Mouse (Mus musculus) heart, adult 2 months (tissue): Measurements from ENCODE around the gene Vmn1r194. TPM values are rescaled to one million over a fixed set of nuclear protein-coding genes. Genes with fewer than 3 reads are reported as not detected.
"Not testable (repeated sequence)": the region's sequence is repeated elsewhere in the genome, so short reads cannot be mapped to it uniquely, and the experiment has no call there.

Experiments
- DNase-seq, 2 experiments: peaks; one replicate each; pipeline ENCODE4 v3.0.0; 2021
- H3K27ac ChIP-seq: fragments of 200-600 bp; 2 replicates; pipeline ENCODE4 v1.8.1; 2022
- H3K27me3 ChIP-seq: fragments of 200-500 bp; 2 replicates; pipeline ENCODE4 v1.6.1; 2012; ENCODE audit warnings: mild to moderate bottlenecking, low read length, inconsistent platforms, mixed read lengths; ENCODE audit not compliant: control insufficient read depth, insufficient read depth
- H3K36me3 ChIP-seq: fragments of 200-500 bp; 2 replicates; pipeline ENCODE4 v1.6.1; 2012; ENCODE audit warnings: low read length, inconsistent platforms; ENCODE audit not compliant: control insufficient read depth, insufficient read depth
- H3K4me1 ChIP-seq: fragments of 200-500 bp; 2 replicates; pipeline ENCODE4 v1.6.1; 2011; ENCODE audit warnings: low read length; ENCODE audit not compliant: control insufficient read depth, insufficient read depth
- H3K4me3 ChIP-seq: fragments of 200-600 bp; 2 replicates; pipeline ENCODE4 v1.8.1; 2022
- H3K79me2 ChIP-seq: fragments of 200-500 bp; replicated peaks from 2 replicates; pipeline ENCODE4 v1.6.1; 2012; ENCODE audit warnings: mild to moderate bottlenecking, inconsistent platforms, low read length, moderate library complexity, mixed read lengths; ENCODE audit not compliant: control insufficient read depth, insufficient read depth
- H3K9ac ChIP-seq: fragments of 200-500 bp; 2 replicates; pipeline ENCODE4 v1.6.1; 2012; ENCODE audit warnings: low read depth, mild to moderate bottlenecking, control low read depth, inconsistent platforms, low read length, mixed read lengths
- CTCF ChIP-seq: fragments of 200-600 bp; IDR thresholded peaks from 2 replicates; pipeline ENCODE4 v1.8.1; 2022; ENCODE audit warnings: antibody characterized with exemption, mild to moderate bottlenecking, moderate library complexity
- EP300 ChIP-seq: fragments of 200-500 bp; IDR thresholded peaks from 2 replicates; pipeline ENCODE4 v1.6.1; 2011; ENCODE audit warnings: low read depth, low read length, control low read depth; ENCODE audit not compliant: insufficient read depth
- POLR2A ChIP-seq: fragments of 200-500 bp; IDR thresholded peaks from 2 replicates; pipeline ENCODE4 v1.6.1; 2011; ENCODE audit warnings: mild to moderate bottlenecking, low read depth, low read length, control low read depth; ENCODE audit not compliant: insufficient read depth
- WGBS: fragments of 180-500 bp; shearing (Covaris S2); methylation state at CpG from one replicate; pipeline ENCODE4 v1.1.7; 2018; 5-methylcytosine and 5-hydroxymethylcytosine counted together
- intact Hi-C: fragments of 180-260 bp; cut with DNase I; formaldehyde crosslinking; loops from one replicate; pipeline ENCODE4 v1.15.1; 2025
- long read RNA-seq: library from polyadenylated mRNA; stranded (forward); transcript quantifications from one replicate; pipeline ENCODE4 v2.0.0, GENCODE M21; 2021
- microRNA-seq, 2 experiments: library from miRNA; unstranded; fragments of <30 nt; microRNA quantifications; one replicate each; pipeline ENCODE4 v1.2.0; 2021
- polyA plus RNA-seq: library from polyadenylated mRNA; depleted of rRNA; stranded (reverse); fragments of >200 nt; gene quantifications from 2 replicates; pipeline ENCODE4 v1.2.3, GENCODE M21; 2012; rRNA removed
- total RNA-seq, 2 experiments: library from RNA; stranded (reverse); gene quantifications; 2 replicates each; pipeline ENCODE4 v1.2.3; 2021

Gene Vmn1r194
- total RNA-seq (not detected), polyA plus RNA-seq (not detected in 2 replicates)
- long read RNA-seq: 0 reads

- no peak within 1 kb of the TSS for H3K4me3 ChIP-seq
- no peak within 1 kb of the TSS for H3K9ac ChIP-seq
- intact Hi-C loops: no loop called here
- TF ChIP-seq POLR2A (no peak), EP300 (no peak), CTCF (no peak)
- 17% methylated on average over 1 of the region's 1 CpGs for WGBS
- no peak within 1 kb of the TSS for H3K27ac ChIP-seq
- no peak for DNase-seq
- no peaks in the 10 kb centered on the region for H3K27me3 ChIP-seq
- H3K79me2 ChIP-seq: no peaks in the 10 kb centered on the region
- H3K4me1 ChIP-seq: no peaks in the 10 kb centered on the region
- H3K36me3 ChIP-seq: no peaks in the 10 kb centered on the region
Measured at GRCm38 (mm10) chr13:22243915-22244314, at the start of gene Vmn1r194. TSS of gene Vmn1r194 (plus strand) at chr13:22244215.

GRCm38 (mm10) chr13:22223060-22223459 lies 21.0 kb upstream of the Vmn1r194 start, which contains the start of gene Vmn1r193:
TSS of gene Vmn1r193 (minus strand) at chr13:22223160.
- H3K79me2 ChIP-seq, H3K27ac ChIP-seq, H3K27me3 ChIP-seq, H3K4me1 ChIP-seq, H3K4me3 ChIP-seq, H3K36me3 ChIP-seq, H3K9ac ChIP-seq, DNase-seq, intact Hi-C loops: not testable (repeated sequence)
- WGBS: 46% methylated on average over 1 of the region's 1 CpGs

- H3K27ac ChIP-seq, H3K4me1 ChIP-seq, H3K36me3 ChIP-seq, intact Hi-C loops, DNase-seq, H3K9ac ChIP-seq, H3K79me2 ChIP-seq, H3K27me3 ChIP-seq, H3K4me3 ChIP-seq: not testable (repeated sequence)
- 94% methylated on average over 1 of the region's 1 CpGs for WGBS
Measured at GRCm38 (mm10) chr13:22270222-22270621, 26.2 kb downstream of the Vmn1r194 start, which contains the start of gene Vmn1r195. TSS of gene Vmn1r195 (plus strand) at chr13:22270522.

GRCm38 (mm10) chr13:22271721-22272120 lies 27.7 kb downstream of the Vmn1r194 start:
- no peak overlapping the region for H3K27ac ChIP-seq
- TF ChIP-seq POLR2A: no peak
- no peak for TF ChIP-seq CTCF
- TF ChIP-seq EP300: no peak
- no peaks in the 10 kb centered on the region for H3K27me3 ChIP-seq
- intact Hi-C loops: no loop called here
- no peak overlapping the region for H3K4me3 ChIP-seq
- no peak overlapping the region for H3K9ac ChIP-seq
- no peak for DNase-seq
- no peaks in the 10 kb centered on the region for H3K4me1 ChIP-seq
- 48% methylated on average over 2 of the region's 2 CpGs for WGBS
- H3K79me2 ChIP-seq: no peaks in the 10 kb centered on the region
- no peaks in the 10 kb centered on the region for H3K36me3 ChIP-seq

GRCm38 (mm10) chr13:22284578-22284977 lies 40.6 kb downstream of the Vmn1r194 start:
- no peak for TF ChIP-seq POLR2A
- no peak for TF ChIP-seq CTCF
- TF ChIP-seq EP300: no peak
- 76% methylated on average over 2 of the region's 2 CpGs for WGBS
- no peaks in the 10 kb centered on the region for H3K4me1 ChIP-seq
- H3K4me3 ChIP-seq: no peak overlapping the region
- no peaks in the 10 kb centered on the region for H3K79me2 ChIP-seq
- intact Hi-C loops: no loop called here
- H3K36me3 ChIP-seq: no peaks in the 10 kb centered on the region
- no peak for DNase-seq
- no peak overlapping the region for H3K9ac ChIP-seq
- no peak overlapping the region for H3K27ac ChIP-seq
- no peaks in the 10 kb centered on the region for H3K27me3 ChIP-seq

GRCm38 (mm10) chr13:22289620-22290019 lies 45.6 kb downstream of the Vmn1r194 start, which contains the start of gene Vmn1r196:
TSS of gene Vmn1r196 (plus strand) at chr13:22289920.
- WGBS: 57% methylated on average over 2 of the region's 2 CpGs
- no peaks in the 10 kb centered on the region for H3K4me1 ChIP-seq
- intact Hi-C loops: no loop called here
- H3K79me2 ChIP-seq: no peaks in the 10 kb centered on the region
- TF ChIP-seq CTCF: no peak
- TF ChIP-seq EP300: no peak
- TF ChIP-seq POLR2A: no peak
- no peaks in the 10 kb centered on the region for H3K36me3 ChIP-seq
- H3K27ac ChIP-seq: no peak within 1 kb of the TSS
- H3K4me3 ChIP-seq: no peak within 1 kb of the TSS
- H3K27me3 ChIP-seq: no peaks in the 10 kb centered on the region
- DNase-seq: no peak
- H3K9ac ChIP-seq: no peak within 1 kb of the TSS

Small RNA genes within 50 kb of the gene (microRNA-seq; reads per million reads assigned to microRNA genes)
- 0 reads per million in 2 experiments for gene Gm23282
- gene Gm25084: 0 reads per million in 2 experiments

Other genes starting within 250 kb of the Vmn1r194 start
- not detected for gene Prss16, start 234.5 kb upstream of the Vmn1r194 start, total RNA-seq
- gene Prss16, start 234.5 kb upstream of the Vmn1r194 start, polyA plus RNA-seq: 0.23 TPM in 1 of 2 replicates, not detected in the other
- gene Hist1h2ah, start 208.6 kb upstream of the Vmn1r194 start, total RNA-seq: 1 to 10 TPM; 8.1 to 10.0 TPM
- gene Hist1h2ah, start 208.6 kb upstream of the Vmn1r194 start, polyA plus RNA-seq: 1.1 TPM in 1 of 2 replicates, not detected in the other
- 10 to 100 TPM in 1 of 2 experiments, 1 to 10 TPM in 1; 7.3 to 10.0 TPM for gene Hist1h2bk, start 208.3 kb upstream of the Vmn1r194 start, total RNA-seq
- gene Hist1h2bk, start 208.3 kb upstream of the Vmn1r194 start, polyA plus RNA-seq: not detected in 2 replicates
- gene Hist1h4i, start 202.9 kb upstream of the Vmn1r194 start, total RNA-seq: 10 to 100 TPM; 11.9 to 18.1 TPM
- gene Hist1h4i, start 202.9 kb upstream of the Vmn1r194 start, polyA plus RNA-seq: 5.8 and 8.3 TPM in 2 replicates
- gene Hist1h2ag, start 201.3 kb upstream of the Vmn1r194 start, total RNA-seq: 1 to 10 TPM; 1.7 to 4.3 TPM
- gene Hist1h2ag, start 201.3 kb upstream of the Vmn1r194 start, polyA plus RNA-seq: not detected in 2 replicates
- 1 to 10 TPM; 2.8 to 3.6 TPM for gene Hist1h2bj, start 201.0 kb upstream of the Vmn1r194 start, total RNA-seq
- gene Hist1h2bj, start 201.0 kb upstream of the Vmn1r194 start, polyA plus RNA-seq: 0.59 TPM in 1 of 2 replicates, not detected in the other
- not detected for gene Vmn1r188, start 159.8 kb upstream of the Vmn1r194 start, total RNA-seq
- not detected in 2 replicates for gene Vmn1r188, start 159.8 kb upstream of the Vmn1r194 start, polyA plus RNA-seq
- not detected for gene Vmn1r189, start 138.4 kb upstream of the Vmn1r194 start, total RNA-seq
- not detected in 2 replicates for gene Vmn1r189, start 138.4 kb upstream of the Vmn1r194 start, polyA plus RNA-seq
- not detected for gene Vmn1r191, start 60.2 kb upstream of the Vmn1r194 start, total RNA-seq
- not detected in 2 replicates for gene Vmn1r191, start 60.2 kb upstream of the Vmn1r194 start, polyA plus RNA-seq
- not detected for gene Vmn1r192, start 53.1 kb upstream of the Vmn1r194 start, total RNA-seq
- not detected in 2 replicates for gene Vmn1r192, start 53.1 kb upstream of the Vmn1r194 start, polyA plus RNA-seq
- gene Vmn1r193, start 21.1 kb upstream of the Vmn1r194 start, total RNA-seq: not detected
- not detected in 2 replicates for gene Vmn1r193, start 21.1 kb upstream of the Vmn1r194 start, polyA plus RNA-seq
- not detected for gene Vmn1r195, start 26.3 kb downstream of the Vmn1r194 start, total RNA-seq
- gene Vmn1r195, start 26.3 kb downstream of the Vmn1r194 start, polyA plus RNA-seq: not detected in 2 replicates
- gene Vmn1r196, start 45.7 kb downstream of the Vmn1r194 start, total RNA-seq: not detected
- gene Vmn1r196, start 45.7 kb downstream of the Vmn1r194 start, polyA plus RNA-seq: not detected in 2 replicates
- not detected for gene Vmn1r197, start 80.4 kb downstream of the Vmn1r194 start, total RNA-seq
- not detected in 2 replicates for gene Vmn1r197, start 80.4 kb downstream of the Vmn1r194 start, polyA plus RNA-seq
- not detected for gene Vmn1r198, start 106.1 kb downstream of the Vmn1r194 start, total RNA-seq
- gene Vmn1r198, start 106.1 kb downstream of the Vmn1r194 start, polyA plus RNA-seq: not detected in 2 replicates
- gene Vmn1r199, start 135.6 kb downstream of the Vmn1r194 start, total RNA-seq: not detected
- not detected in 2 replicates for gene Vmn1r199, start 135.6 kb downstream of the Vmn1r194 start, polyA plus RNA-seq
- gene Vmn1r200, start 146.2 kb downstream of the Vmn1r194 start, total RNA-seq: not detected
- gene Vmn1r200, start 146.2 kb downstream of the Vmn1r194 start, polyA plus RNA-seq: not detected in 2 replicates
- not detected for gene Vmn1r201, start 227.7 kb downstream of the Vmn1r194 start, total RNA-seq
- gene Vmn1r201, start 227.7 kb downstream of the Vmn1r194 start, polyA plus RNA-seq: not detected in 2 replicates